In genomic region chr15:93340630-93341379, GRCm38 (mm10) we compare ENCODE assay signal across 19 mouse cellular contexts. TPM values are rescaled to one million over a fixed set of nuclear protein-coding genes. Genes with fewer than 3 reads are reported as not detected.
A peak's percentile ranks its signal among the peaks of the same experiment; 100 is the strongest.
DNase-seq lines count a peak whose midpoint lies in the region; TF ChIP-seq lines count a peak whose summit lies in the region.
"Had no signal": no experiment of that assay in that cellular context is flagged by ENCODE, and none has a peak within 500 bp of the region (broad histone marks: within the 10 kb centered on the region; RNA-seq: fewer than 3 reads in every experiment).

No protein-coding gene starts in this region.

- H3K9me3 ChIP-seq in MEL (replicated peaks; ENCODE audit: insufficient read depth, low read length), result no peaks in the 10 kb centered on the region
- H3K9me3 ChIP-seq: embryonic facial prominence, embryonic 13.5 days; G1E; heart, embryonic 13.5 days; liver, embryonic 12.5 days; lung, embryonic 15.5 days; midbrain, embryonic 10.5 days; neural tube, embryonic 13.5 days had no signal

- H3K4me1 ChIP-seq in MEL (ENCODE audit: control insufficient read depth in 1 of 2, insufficient read depth in 2 of 2, low read length in 2 of 2), result peaks cover 0 to 11% of the 10 kb centered on the region in 2 experiments; a peak in 3 of 4 replicates
- H3K4me1 ChIP-seq: embryonic facial prominence, embryonic 13.5 days had no signal

- H3K4me2 ChIP-seq in myocyte (ENCODE audit: low read depth), result no peak overlapping the region
- H3K4me2 ChIP-seq: embryonic facial prominence, embryonic 13.5 days; heart, embryonic 13.5 days; hindbrain, embryonic 14.5 days; liver, embryonic 12.5 days; lung, embryonic 15.5 days; neural tube, embryonic 13.5 days had no signal

- no peak overlapping the region for H3K27ac ChIP-seq in MEL (ENCODE audit: control insufficient read depth, low read depth, low read length)
- H3K27ac ChIP-seq: embryonic facial prominence, embryonic 13.5 days; gastrocnemius, adult 2 months; heart, embryonic 13.5 days; hindbrain, embryonic 14.5 days; liver, embryonic 12.5 days; lung, embryonic 15.5 days; midbrain, embryonic 10.5 days; neural tube, embryonic 13.5 days had no signal

- TF ChIP-seq POLR2A in MEL (IDR thresholded peaks at IDR 0.05; ENCODE audit: control insufficient read depth in 1 of 2, insufficient read depth in 1 of 2, low read depth in 1 of 2, low read length in 2 of 2, poor library complexity in 1 of 2) (no peak), myocyte (IDR thresholded peaks at IDR 0.05; ENCODE audit: insufficient read length, low read depth) (no peak)

- H3K4me3 ChIP-seq in MEL (ENCODE audit: control insufficient read depth in 1 of 2, insufficient read depth in 1 of 2, low read depth in 2 of 2, low read length in 2 of 2) (no peak overlapping the region), myocyte (no peak overlapping the region)
- H3K4me3 ChIP-seq: embryonic facial prominence, embryonic 13.5 days; gastrocnemius, adult 2 months; heart, embryonic 13.5 days; liver, embryonic 12.5 days; lung, embryonic 15.5 days; midbrain, embryonic 10.5 days; neural tube, embryonic 13.5 days had no signal

- peaks cover 0 to 2% of the 10 kb centered on the region in 2 experiments; a peak in 1 of 4 replicates for H3K36me3 ChIP-seq in MEL (ENCODE audit: control insufficient read depth in 1 of 2, insufficient read depth in 2 of 2, low read length in 2 of 2)
- H3K36me3 ChIP-seq in myocyte (ENCODE audit: control insufficient read depth, insufficient read depth), result no peaks in the 10 kb centered on the region
- H3K36me3 ChIP-seq: embryonic facial prominence, embryonic 13.5 days; G1E; heart, embryonic 13.5 days; liver, embryonic 12.5 days; lung, embryonic 15.5 days; midbrain, embryonic 10.5 days; neural tube, embryonic 13.5 days had no signal

- DNase-seq in 416B (ENCODE audit: low read depth), result peak; percentile 90
- peak; percentile 40 for DNase-seq in MEL (ENCODE audit: low read depth, low spot score)
- DNase-seq in gonadal fat pad, adult 2 months (ENCODE audit: low read depth), result peak; percentile 77
- no peak for DNase-seq in layer of hippocampus, adult 9-11 months
- no peak for DNase-seq in urinary bladder, adult 2 months (ENCODE audit: low spot score)
- no peak for DNase-seq in natural killer cell, adult 2 months (ENCODE audit: low spot score in 2 of 2)
- DNase-seq: cerebellum, adult 9-11 months; gastrocnemius, adult 2 months; heart, adult 11 months; kidney, postnatal 4 days had no signal

- TF ChIP-seq CTCF in MEL (IDR thresholded peaks at IDR 0.05 in 2 of 3, conservative IDR thresholded peaks at IDR 0.05 in 1 of 3; ENCODE audit: control insufficient read depth in 1 of 3, insufficient read depth in 1 of 3, low read depth in 2 of 3, low read length in 3 of 3, poor library complexity in 1 of 3, severe bottlenecking in 1 of 3), result no peak

- peaks cover 11% of the 10 kb centered on the region for H3K79me2 ChIP-seq in MEL (ENCODE audit: control insufficient read depth, insufficient read depth, low read length, poor library complexity)
- no peaks in the 10 kb centered on the region for H3K79me2 ChIP-seq in myocyte (ENCODE audit: control insufficient read depth, insufficient read depth)

- H3ac ChIP-seq in myocyte (ENCODE audit: control insufficient read depth, insufficient read length), result no peak overlapping the region

- no peak overlapping the region for H3K9ac ChIP-seq in MEL (ENCODE audit: control insufficient read depth, low read depth, low read length, poor library complexity, severe bottlenecking)
- H3K9ac ChIP-seq: embryonic facial prominence, embryonic 13.5 days; heart, embryonic 13.5 days; hindbrain, embryonic 14.5 days; liver, embryonic 12.5 days; lung, embryonic 15.5 days; neural tube, embryonic 13.5 days had no signal

- no peak for TF ChIP-seq RAD21 in MEL (IDR thresholded peaks at IDR 0.05; ENCODE audit: low read depth, low read length)

- H3K27me3 ChIP-seq in MEL (ENCODE audit: control insufficient read depth in 1 of 2, insufficient read depth in 2 of 2, low read length in 2 of 2) (no peaks in the 10 kb centered on the region), myocyte (ENCODE audit: control insufficient read depth, insufficient read depth, insufficient read length) (no peaks in the 10 kb centered on the region)
- H3K27me3 ChIP-seq: embryonic facial prominence, embryonic 13.5 days; heart, embryonic 13.5 days; lung, embryonic 15.5 days; neural tube, embryonic 13.5 days had no signal

- TF ChIP-seq EP300 in MEL (IDR thresholded peaks at IDR 0.05; ENCODE audit: low read depth in 1 of 2, low read length in 2 of 2), result no peak

TF ChIP-seq in MEL, 35 proteins besides CTCF, POLR2A, EP300 and RAD21:
- TF ChIP-seq ZKSCAN1 (IDR thresholded peaks at IDR 0.05; ENCODE audit: low read depth, low read length), result no peak
TF ChIP-seq in MEL: peak in this region for 0.

TF ChIP-seq in myocyte, 11 proteins besides CTCF, POLR2A, EP300 and RAD21:
- no peak for TF ChIP-seq USF1 (IDR thresholded peaks at IDR 0.05; ENCODE audit: low read depth)
- 0 out of 2 replicates have a peak, but pooled peaks have one; percentile 40 for TF ChIP-seq CEBPB (IDR thresholded peaks at IDR 0.05; ENCODE audit: insufficient read depth, poor library complexity, severe bottlenecking)

RNA-seq across cellular contexts. Expression of gene Yaf2, which starts 4.1 kb away (rescaled TPM):
- 37.7 and 39.7 TPM in 2 replicates for total RNA-seq in MEL (2012; rRNA removed)
- 10 to 100 TPM in 1 of 2 experiments, not detected in 1; 50.7 TPM for polyA plus RNA-seq in MEL (2012; ENCODE audit: insufficient read depth in 1 of 2, insufficient read length in 2 of 2, low read depth in 1 of 2, low replicate concordance in 2 of 2, missing spikeins in 1 of 2)
- polyA plus RNA-seq in gonadal fat pad, adult 2 months (2012; rRNA removed), result 33.0 and 36.8 TPM in 2 replicates
- polyA plus RNA-seq in myocyte (2012; fragmentation: generic; extraction: Trizol), result 22.1 TPM
- polyA plus RNA-seq in urinary bladder, adult 2 months (2012; rRNA removed), result 44.7 and 47.3 TPM in 2 replicates

RNA-seq across cellular contexts. Expression of gene Zcrb1, which starts 57.3 kb away (rescaled TPM):
- total RNA-seq in MEL (2012; rRNA removed), result 60.2 and 70.0 TPM in 2 replicates
- polyA plus RNA-seq in MEL (2012; ENCODE audit: insufficient read depth in 1 of 2, insufficient read length in 2 of 2, low read depth in 1 of 2, low replicate concordance in 2 of 2, missing spikeins in 1 of 2) (100 to 1,000 TPM in 1 of 2 experiments, not detected in 1; 149 TPM), myocyte (2012; fragmentation: generic; extraction: Trizol) (91.9 TPM)
- polyA plus RNA-seq in gonadal fat pad, adult 2 months (2012; rRNA removed), result 26.8 and 38.6 TPM in 2 replicates
- 93.8 and 107 TPM in 2 replicates for polyA plus RNA-seq in urinary bladder, adult 2 months (2012; rRNA removed)

RNA-seq across cellular contexts. Expression of gene Pphln1, which starts 57.3 kb away (rescaled TPM):
- 44.8 and 50.1 TPM in 2 replicates for total RNA-seq in MEL (2012; rRNA removed)
- polyA plus RNA-seq in MEL (2012; ENCODE audit: insufficient read depth in 1 of 2, insufficient read length in 2 of 2, low read depth in 1 of 2, low replicate concordance in 2 of 2, missing spikeins in 1 of 2) (10 to 100 TPM; 43.4 to 63.0 TPM), myocyte (2012; fragmentation: generic; extraction: Trizol) (20.4 TPM)
- 8.2 and 10.8 TPM in 2 replicates for polyA plus RNA-seq in gonadal fat pad, adult 2 months (2012; rRNA removed)
- polyA plus RNA-seq in urinary bladder, adult 2 months (2012; rRNA removed), result 15.9 and 20.2 TPM in 2 replicates

Comparison
In these comparisons a context has a peak if more than half of its experiments do, and no peak if none do; other contexts are left out.
1. DNase-seq: peak in 416B (single experiment), MEL (single experiment) and gonadal fat pad, adult 2 months (single experiment); none in layer of hippocampus, adult 9-11 months (single experiment), urinary bladder, adult 2 months (single experiment) and natural killer cell, adult 2 months (0 of 2).